Mouse (Mus musculus): ENCODE data around the gene Tsen34.

- TF ChIP-seq CTCF (IDR thresholded peaks at IDR 0.05; ENCODE audit: low read depth, low read length), result no peak
- TF ChIP-seq GATA1 (IDR thresholded peaks at IDR 0.05; ENCODE audit: borderline replicate concordance, low read length), result no peak
- TF ChIP-seq POLR2AphosphoS5 (IDR thresholded peaks at IDR 0.05; ENCODE audit: insufficient replicate concordance, low read depth, low read length), result no peak
Measured at GRCm38 (mm10) chr7:3643843-3644242, 48.8 kb upstream of the Tsen34 start.
